ENCODE assay signal across 14 mouse cellular contexts in genomic region chr2:172473591-172473990, GRCm38 (mm10). TPM values are rescaled to one million over a fixed set of nuclear protein-coding genes. Genes with fewer than 3 reads are reported as not detected.
DNase-seq lines count a peak whose midpoint lies in the region; ATAC-seq lines count a peak whose summit lies in the region.
"Had no signal": no experiment of that assay in that cellular context is flagged by ENCODE, and none has a peak within 500 bp of the region (broad histone marks: within the 10 kb centered on the region; RNA-seq: fewer than 3 reads in every experiment).

No protein-coding gene starts in this region.

- H3K27ac ChIP-seq in forebrain, embryonic 14.5 days (ENCODE audit: low read depth, low read length), result no peak overlapping the region
- no peak overlapping the region for H3K27ac ChIP-seq in forebrain, embryonic 16.5 days (ENCODE audit: low read length)
- 0 out of 2 replicates have a peak overlapping the region, but pooled peaks have one; percentile 7 for H3K27ac ChIP-seq in kidney, embryonic 15.5 days
- H3K27ac ChIP-seq in lung, embryonic 16.5 days (ENCODE audit: low read length), result peak overlapping the region; percentile 82

- H3K36me3 ChIP-seq in forebrain, embryonic 14.5 days (ENCODE audit: control insufficient read depth, insufficient read depth, low read length), result peaks cover 14% of the 10 kb centered on the region
- peaks cover 3% of the 10 kb centered on the region for H3K36me3 ChIP-seq in forebrain, embryonic 16.5 days (ENCODE audit: control insufficient read depth, insufficient read depth)
- H3K36me3 ChIP-seq in kidney, embryonic 15.5 days, result peaks cover 15% of the 10 kb centered on the region
- H3K36me3 ChIP-seq in lung, embryonic 16.5 days (ENCODE audit: control insufficient read depth, insufficient read depth, low read length), result peaks cover 4% of the 10 kb centered on the region; the same call in 1 of the 2 replicates

- WGBS in forebrain, embryonic 14.5 days, result 49% methylated on average over 8 of the region's 8 CpGs
- 39% methylated on average over 8 of the region's 8 CpGs for WGBS in forebrain, embryonic 16.5 days
- WGBS in kidney, embryonic 15.5 days, result 32% methylated on average over 8 of the region's 8 CpGs
- 32% methylated on average over 8 of the region's 8 CpGs for WGBS in lung, embryonic 16.5 days

- no peak overlapping the region for H3K4me2 ChIP-seq in forebrain, embryonic 14.5 days (ENCODE audit: low read length)
- no peak overlapping the region for H3K4me2 ChIP-seq in forebrain, embryonic 16.5 days (ENCODE audit: low read length)
- no peak overlapping the region for H3K4me2 ChIP-seq in kidney, embryonic 15.5 days
- H3K4me2 ChIP-seq in lung, embryonic 16.5 days (ENCODE audit: low read depth, low read length), result no peak overlapping the region

- no peak overlapping the region for H3K9ac ChIP-seq in forebrain, embryonic 14.5 days (ENCODE audit: low read length)
- no peak overlapping the region for H3K9ac ChIP-seq in forebrain, embryonic 16.5 days (replicated peaks; ENCODE audit: low read depth, low read length)
- H3K9ac ChIP-seq in kidney, embryonic 15.5 days, result no peak overlapping the region
- H3K9ac ChIP-seq in lung, embryonic 16.5 days (ENCODE audit: low read length), result peak overlapping the region; percentile 19; the same call in 1 of the 2 replicates

- H3K27me3 ChIP-seq in forebrain, embryonic 14.5 days (replicated peaks; ENCODE audit: control insufficient read depth, insufficient read depth, low read length), result no peaks in the 10 kb centered on the region
- no peaks in the 10 kb centered on the region for H3K27me3 ChIP-seq in forebrain, embryonic 16.5 days (replicated peaks; ENCODE audit: control insufficient read depth, insufficient read depth, low read length)
- 0 out of 2 replicates have a peak, but pooled peaks cover 3% of the 10 kb centered on the region for H3K27me3 ChIP-seq in kidney, embryonic 15.5 days
- no peaks in the 10 kb centered on the region for H3K27me3 ChIP-seq in lung, embryonic 16.5 days (ENCODE audit: control insufficient read depth, insufficient read depth, low read depth, low read length)

- H3K4me3 ChIP-seq in forebrain, embryonic 14.5 days (ENCODE audit: low read depth, low read length), result no peak overlapping the region
- no peak overlapping the region for H3K4me3 ChIP-seq in forebrain, embryonic 16.5 days (replicated peaks; ENCODE audit: low read length)
- no peak overlapping the region for H3K4me3 ChIP-seq in kidney, embryonic 15.5 days (replicated peaks)
- H3K4me3 ChIP-seq in lung, embryonic 16.5 days (ENCODE audit: low read length), result no peak overlapping the region

- no peak for ATAC-seq in forebrain, embryonic 14.5 days
- no peak for ATAC-seq in forebrain, embryonic 16.5 days
- no peak for ATAC-seq in kidney, embryonic 15.5 days (replicated peaks; ENCODE audit: low FRiP score)
- peak; percentile 73 for ATAC-seq in lung, embryonic 16.5 days (ENCODE audit: low read depth)

- peak; percentile 64 for DNase-seq in forebrain, embryonic 14.5 days (ENCODE audit: low spot score)
- DNase-seq in kidney, postnatal 25 days, result no peak
- peak; percentile 20 for DNase-seq in NIH3T3 (ENCODE audit: low read depth)
- no peak for DNase-seq in layer of hippocampus, postnatal 25 days (ENCODE audit: extremely low spot score in 1 of 2, low spot score in 1 of 2)
- no peak for DNase-seq in spleen, adult 18-20 months
- DNase-seq: adrenal gland, adult 8-10 months; cerebellum, adult 8-10 months; kidney, adult 11 months had no signal

- peaks cover 10% of the 10 kb centered on the region for H3K4me1 ChIP-seq in forebrain, embryonic 14.5 days (ENCODE audit: control insufficient read depth, insufficient read depth, low read length)
- H3K4me1 ChIP-seq in forebrain, embryonic 16.5 days (replicated peaks; ENCODE audit: control insufficient read depth, insufficient read depth, low read length), result peaks cover 2% of the 10 kb centered on the region; the same call in 1 of the 2 replicates
- peaks cover 20% of the 10 kb centered on the region for H3K4me1 ChIP-seq in kidney, embryonic 15.5 days
- H3K4me1 ChIP-seq in lung, embryonic 16.5 days (replicated peaks; ENCODE audit: control insufficient read depth, insufficient read depth, low read length), result peaks cover 6% of the 10 kb centered on the region

- no peaks in the 10 kb centered on the region for H3K9me3 ChIP-seq in forebrain, embryonic 14.5 days (replicated peaks; ENCODE audit: control insufficient read depth, low read length)
- no peaks in the 10 kb centered on the region for H3K9me3 ChIP-seq in forebrain, embryonic 16.5 days (ENCODE audit: control insufficient read depth, low read length)
- H3K9me3 ChIP-seq in kidney, embryonic 15.5 days (replicated peaks), result no peaks in the 10 kb centered on the region
- H3K9me3 ChIP-seq in lung, embryonic 16.5 days (ENCODE audit: control insufficient read depth, low read length), result no peaks in the 10 kb centered on the region

RNA-seq across cellular contexts. Expression of gene Fam209, which starts 1.3 kb away (rescaled TPM):
- polyA plus RNA-seq in forebrain, embryonic 14.5 days (2014; fragmentation: Nextera tagmentation; extraction: Ambion mirVana), result 0.44 and 0.67 TPM in 2 replicates
- 0.43 TPM in 1 of 2 replicates, not detected in the other for polyA plus RNA-seq in forebrain, embryonic 16.5 days (2015; fragmentation: Nextera tagmentation; extraction: Ambion mirVana)
- polyA plus RNA-seq in kidney, embryonic 15.5 days (2015; fragmentation: Nextera tagmentation; extraction: Ambion mirVana), result not detected in 2 replicates
- 0.30 and 0.54 TPM in 2 replicates for polyA plus RNA-seq in lung, embryonic 16.5 days (2015; fragmentation: Nextera tagmentation; extraction: Ambion mirVana)
- total RNA-seq in layer of hippocampus, postnatal 25 days (2021), result not detected
- polyA plus RNA-seq: C2C12; small intestine, adult 2 months had no signal

RNA-seq across cellular contexts. Expression of gene Gcnt7, which starts 15.2 kb away (rescaled TPM):
- polyA plus RNA-seq in forebrain, embryonic 14.5 days (2014; fragmentation: Nextera tagmentation; extraction: Ambion mirVana), result 0.28 and 0.58 TPM in 2 replicates
- 2.2 and 2.8 TPM in 2 replicates for polyA plus RNA-seq in forebrain, embryonic 16.5 days (2015; fragmentation: Nextera tagmentation; extraction: Ambion mirVana)
- polyA plus RNA-seq in kidney, embryonic 15.5 days (2015; fragmentation: Nextera tagmentation; extraction: Ambion mirVana), result 1.6 and 2.0 TPM in 2 replicates
- polyA plus RNA-seq in lung, embryonic 16.5 days (2015; fragmentation: Nextera tagmentation; extraction: Ambion mirVana), result 1.9 and 2.0 TPM in 2 replicates
- total RNA-seq in layer of hippocampus, postnatal 25 days (2021), result not detected
- total RNA-seq: adrenal gland, adult 8-10 months; gastrocnemius, adult 8-10 months had no signal
- polyA plus RNA-seq: small intestine, adult 2 months had no signal

RNA-seq across cellular contexts. Expression of gene Rtf2, which starts 33.2 kb away (rescaled TPM):
- 106 and 107 TPM in 2 replicates for polyA plus RNA-seq in forebrain, embryonic 14.5 days (2014; fragmentation: Nextera tagmentation; extraction: Ambion mirVana)
- polyA plus RNA-seq in forebrain, embryonic 16.5 days (2015; fragmentation: Nextera tagmentation; extraction: Ambion mirVana), result 108 and 112 TPM in 2 replicates
- polyA plus RNA-seq in kidney, embryonic 15.5 days (2015; fragmentation: Nextera tagmentation; extraction: Ambion mirVana), result 68.9 and 74.8 TPM in 2 replicates
- 75.8 and 80.0 TPM in 2 replicates for polyA plus RNA-seq in lung, embryonic 16.5 days (2015; fragmentation: Nextera tagmentation; extraction: Ambion mirVana)
- 10 to 100 TPM; 68.3 to 72.9 TPM for total RNA-seq in layer of hippocampus, postnatal 25 days (2021)

Comparison
In these comparisons a context has a peak if more than half of its experiments do, and no peak if none do; other contexts are left out.
1. DNase-seq: peak in forebrain, embryonic 14.5 days (single experiment) and NIH3T3 (single experiment); none in kidney, postnatal 25 days (0 of 2), layer of hippocampus, postnatal 25 days (0 of 2) and spleen, adult 18-20 months (0 of 2).
2. H3K27ac ChIP-seq: peak in kidney, embryonic 15.5 days (single experiment) and lung, embryonic 16.5 days (single experiment); none in forebrain, embryonic 14.5 days (single experiment) and forebrain, embryonic 16.5 days (single experiment).